Mouse (Mus musculus): ENCODE results near the gene Npm3. TPM values are rescaled to one million over a fixed set of nuclear protein-coding genes. Genes with fewer than 3 reads are reported as not detected.

Npm3 gene
- polyA plus RNA-seq, 1 experiment from 2014 or later: 16.0 TPM

GRCm38 (mm10) chr19:45740817-45741216 lies 8.6 kb downstream of the Npm3 start:
- Histone ChIP-seq H3K27ac (no peak overlapping the region), H3K36me3 (no peaks in the 10 kb centered on the region), H3K9ac (no peak overlapping the region), H3K9me3 (no peaks in the 10 kb centered on the region), H3K4me2 (no peak overlapping the region), H3K4me1 (peaks cover 37% of the 10 kb centered on the region), H3K4me3 (replicated peaks) (no peak overlapping the region), H3K27me3 (replicated peaks) (peaks cover 94% of the 10 kb centered on the region)
- WGBS: 22% methylated on average over 7 of the region's 7 CpGs
- no peak for ATAC-seq (ENCODE audit: insufficient read depth, low FRiP score, low read depth)

- no peak overlapping the region for H3K9ac ChIP-seq
- H3K36me3 ChIP-seq: no peaks in the 10 kb centered on the region
- no peak overlapping the region for H3K4me2 ChIP-seq
- 9% methylated on average over 13 of the region's 13 CpGs for WGBS
- no peak for ATAC-seq (ENCODE audit: insufficient read depth, low FRiP score, low read depth)
- H3K27ac ChIP-seq: no peak overlapping the region
- H3K27me3 ChIP-seq (replicated peaks): peaks cover 94% of the 10 kb centered on the region
- no peak overlapping the region for H3K4me3 ChIP-seq (replicated peaks)
- H3K9me3 ChIP-seq: no peaks in the 10 kb centered on the region
- peaks cover 32% of the 10 kb centered on the region for H3K4me1 ChIP-seq
Observed at GRCm38 (mm10) chr19:45740233-45740632, 9.2 kb downstream of the Npm3 start.

- Histone ChIP-seq H3K4me3 (replicated peaks) (no peak overlapping the region), H3K36me3 (no peaks in the 10 kb centered on the region), H3K4me1 (peaks cover 30% of the 10 kb centered on the region), H3K9ac (no peak overlapping the region), H3K27ac (no peak overlapping the region), H3K9me3 (no peaks in the 10 kb centered on the region), H3K27me3 (replicated peaks) (peaks cover 81% of the 10 kb centered on the region), H3K4me2 (no peak overlapping the region)
- 70% methylated on average over 5 of the region's 5 CpGs for WGBS
- ATAC-seq (ENCODE audit: insufficient read depth, low FRiP score, low read depth): no peak
Observed at GRCm38 (mm10) chr19:45738521-45738920, 10.9 kb downstream of the Npm3 start.

- H3K4me1 ChIP-seq: peaks cover 25% of the 10 kb centered on the region
- H3K9me3 ChIP-seq: no peaks in the 10 kb centered on the region
- no peak overlapping the region for H3K4me3 ChIP-seq (replicated peaks)
- H3K4me2 ChIP-seq: no peak overlapping the region
- H3K27ac ChIP-seq: no peak overlapping the region
- peaks cover 80% of the 10 kb centered on the region for H3K27me3 ChIP-seq (replicated peaks)
- WGBS: 85% methylated on average over 10 of the region's 10 CpGs
- H3K9ac ChIP-seq: no peak overlapping the region
- H3K36me3 ChIP-seq: no peaks in the 10 kb centered on the region
- no peak for ATAC-seq (ENCODE audit: insufficient read depth, low FRiP score, low read depth)
Observed at GRCm38 (mm10) chr19:45737846-45738484, 11.4 kb downstream of the Npm3 start.

DNA sequence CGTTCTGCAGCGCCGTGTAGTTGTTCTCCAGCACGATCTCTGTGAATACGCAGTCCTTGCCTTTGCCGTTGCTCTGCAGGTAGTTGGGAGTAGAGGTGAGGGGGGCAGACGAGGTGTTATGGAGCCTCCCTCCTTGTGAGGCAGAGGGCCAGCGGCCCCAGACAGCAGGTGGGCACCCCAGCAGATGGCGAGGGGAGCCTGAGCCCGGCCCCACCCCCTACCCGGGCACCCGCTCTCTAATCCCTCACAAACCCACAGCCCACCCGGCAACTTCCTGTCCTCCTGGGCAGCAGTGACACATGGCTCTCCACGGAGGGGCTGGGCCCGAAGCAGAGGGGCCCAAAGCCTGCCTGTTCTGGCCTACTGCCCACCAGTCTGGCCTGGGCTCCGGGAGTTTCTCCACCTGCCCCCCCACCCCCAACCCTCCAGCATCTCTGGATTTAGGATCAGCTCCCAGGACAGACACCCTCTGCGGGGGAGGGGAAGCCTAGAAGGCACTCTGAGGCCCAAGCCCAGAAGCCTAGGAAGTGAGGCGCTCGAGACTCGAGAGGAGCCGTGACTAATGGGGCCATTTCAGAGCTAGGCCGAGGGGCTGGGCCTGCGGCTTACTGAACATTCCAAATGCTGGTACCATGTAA lies 12.1 kb downstream of the Npm3 start:
- Histone ChIP-seq H3K4me1 (peaks cover 20% of the 10 kb centered on the region), H3K9ac (no peak overlapping the region), H3K27ac (no peak overlapping the region), H3K9me3 (no peaks in the 10 kb centered on the region), H3K4me2 (peak overlapping the region; percentile 58), H3K4me3 (replicated peaks) (peak overlapping the region; percentile 29), H3K36me3 (no peaks in the 10 kb centered on the region), H3K27me3 (replicated peaks) (peaks cover 79% of the 10 kb centered on the region)
- 20% methylated on average over 23 of the region's 23 CpGs for WGBS
- ATAC-seq (ENCODE audit: insufficient read depth, low FRiP score, low read depth): no peak

- H3K27ac ChIP-seq: no peak overlapping the region
- peaks cover 74% of the 10 kb centered on the region for H3K27me3 ChIP-seq (replicated peaks)
- peaks cover 15% of the 10 kb centered on the region for H3K4me1 ChIP-seq
- H3K36me3 ChIP-seq: no peaks in the 10 kb centered on the region
- peak overlapping the region; percentile 29 for H3K4me3 ChIP-seq (replicated peaks)
- ATAC-seq (ENCODE audit: insufficient read depth, low FRiP score, low read depth): peak; percentile 54; the same call in 1 of the 2 replicates
- no peak overlapping the region for H3K9ac ChIP-seq
- H3K4me2 ChIP-seq: peak overlapping the region; percentile 58
- H3K9me3 ChIP-seq: no peaks in the 10 kb centered on the region
- WGBS: 1% methylated on average over 28 of the region's 28 CpGs
Observed at GRCm38 (mm10) chr19:45736855-45737207, 12.6 kb downstream of the Npm3 start.

DNA sequence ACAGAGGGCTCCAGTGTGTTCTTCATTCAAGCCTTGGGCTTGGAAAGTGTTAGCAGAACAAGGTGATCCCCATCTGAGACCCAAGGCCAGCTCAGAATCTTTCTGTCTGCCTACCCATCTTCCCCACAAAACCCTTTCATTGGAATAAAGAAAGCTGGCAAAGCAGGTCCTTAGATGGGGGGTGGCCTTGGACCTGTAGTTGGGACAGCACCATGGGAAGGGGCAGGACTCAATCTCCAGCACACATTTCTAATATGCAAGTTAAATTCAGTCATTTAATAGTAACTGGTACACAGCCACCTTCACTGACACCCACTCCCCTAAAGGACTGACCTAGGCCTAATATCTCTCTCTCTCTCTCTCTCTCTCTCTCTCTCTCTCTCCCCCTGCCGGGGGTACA lies 13.2 kb downstream of the Npm3 start:
- Histone ChIP-seq H3K4me2 (no peak overlapping the region), H3K4me3 (replicated peaks) (no peak overlapping the region), H3K27me3 (replicated peaks) (peaks cover 68% of the 10 kb centered on the region), H3K4me1 (peaks cover 11% of the 10 kb centered on the region), H3K27ac (no peak overlapping the region), H3K9me3 (no peaks in the 10 kb centered on the region), H3K9ac (no peak overlapping the region), H3K36me3 (no peaks in the 10 kb centered on the region)
- 43% methylated on average over 1 of the region's 1 CpGs for WGBS
- ATAC-seq (ENCODE audit: insufficient read depth, low FRiP score, low read depth): no peak

DNA sequence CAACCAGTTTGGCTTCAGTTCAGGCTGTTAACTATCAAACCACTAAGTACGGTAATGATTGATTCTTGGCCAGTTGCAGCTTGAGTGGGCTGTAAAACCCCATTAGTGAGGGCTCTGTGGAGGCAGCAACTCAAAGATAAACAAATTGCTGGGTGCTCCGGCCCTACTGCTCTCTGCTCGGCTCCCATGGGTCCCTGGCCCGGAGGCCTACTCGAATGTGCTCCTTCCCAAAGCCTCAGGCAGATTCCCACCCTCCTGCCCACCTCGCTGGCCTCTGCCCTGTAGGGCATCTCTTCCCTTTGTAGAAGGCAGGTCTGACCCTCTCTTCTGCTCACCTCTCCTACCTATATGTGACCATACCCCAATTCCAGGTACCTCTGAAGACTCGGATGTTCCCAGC lies 14.6 kb downstream of the Npm3 start:
- Histone ChIP-seq H3K4me1 (peaks cover 11% of the 10 kb centered on the region), H3K4me3 (replicated peaks) (no peak overlapping the region), H3K9me3 (no peaks in the 10 kb centered on the region), H3K36me3 (no peaks in the 10 kb centered on the region), H3K27ac (no peak overlapping the region), H3K4me2 (no peak overlapping the region), H3K27me3 (replicated peaks) (peaks cover 65% of the 10 kb centered on the region), H3K9ac (no peak overlapping the region)
- 47% methylated on average over 7 of the region's 7 CpGs for WGBS
- ATAC-seq (ENCODE audit: insufficient read depth, low FRiP score, low read depth): no peak

GRCm38 (mm10) chr19:45734191-45734590 lies 15.2 kb downstream of the Npm3 start:
- Histone ChIP-seq H3K4me2 (no peak overlapping the region), H3K27me3 (replicated peaks) (peaks cover 59% of the 10 kb centered on the region), H3K27ac (no peak overlapping the region), H3K36me3 (no peaks in the 10 kb centered on the region), H3K4me3 (replicated peaks) (no peak overlapping the region), H3K9me3 (no peaks in the 10 kb centered on the region), H3K9ac (no peak overlapping the region), H3K4me1 (peaks cover 11% of the 10 kb centered on the region)
- 73% methylated on average over 5 of the region's 5 CpGs for WGBS
- ATAC-seq (ENCODE audit: insufficient read depth, low FRiP score, low read depth): no peak

DNA sequence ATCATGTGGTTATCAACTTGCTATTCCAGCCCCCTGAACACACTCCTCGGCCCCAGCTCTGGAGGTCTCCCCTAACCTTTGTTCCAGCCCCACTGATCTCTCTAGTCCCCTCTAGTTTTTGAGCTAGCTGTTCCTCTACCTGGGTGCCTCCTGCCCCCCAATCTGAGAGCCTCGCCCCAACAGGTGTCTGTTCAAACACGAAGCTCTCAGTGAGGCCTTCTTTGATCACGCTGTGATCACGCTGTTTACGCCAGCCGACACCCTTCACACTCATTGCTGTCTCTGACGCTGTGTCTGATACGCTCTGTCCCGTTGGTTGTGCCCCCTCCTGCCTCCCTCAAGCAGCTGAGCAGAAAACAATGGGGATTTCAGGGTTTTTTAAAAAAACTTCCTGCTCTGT lies 15.8 kb downstream of the Npm3 start:
- Histone ChIP-seq H3K9ac (no peak overlapping the region), H3K4me2 (no peak overlapping the region), H3K36me3 (no peaks in the 10 kb centered on the region), H3K4me3 (replicated peaks) (no peak overlapping the region), H3K4me1 (peaks cover 11% of the 10 kb centered on the region), H3K27me3 (replicated peaks) (peaks cover 53% of the 10 kb centered on the region), H3K9me3 (no peaks in the 10 kb centered on the region), H3K27ac (no peak overlapping the region)
- 22% methylated on average over 10 of the region's 10 CpGs for WGBS
- ATAC-seq (ENCODE audit: insufficient read depth, low FRiP score, low read depth): no peak

GRCm38 (mm10) chr19:45731658-45732057 lies 17.7 kb downstream of the Npm3 start:
- no peak for ATAC-seq (ENCODE audit: insufficient read depth, low FRiP score, low read depth)
- H3K4me1 ChIP-seq: peaks cover 3% of the 10 kb centered on the region; the same call in 1 of the 2 replicates
- H3K4me2 ChIP-seq: no peak overlapping the region
- no peak overlapping the region for H3K4me3 ChIP-seq (replicated peaks)
- no peak overlapping the region for H3K9ac ChIP-seq
- 88% methylated on average over 7 of the region's 7 CpGs for whole genome bisulfite sequencing
- H3K27ac ChIP-seq: no peak overlapping the region
- peaks cover 34% of the 10 kb centered on the region for H3K27me3 ChIP-seq (replicated peaks)
- no peaks in the 10 kb centered on the region for H3K9me3 ChIP-seq
- no peaks in the 10 kb centered on the region for H3K36me3 ChIP-seq

- Histone ChIP-seq H3K36me3 (no peaks in the 10 kb centered on the region), H3K27me3 (replicated peaks) (peaks cover 20% of the 10 kb centered on the region), H3K4me3 (replicated peaks) (no peak overlapping the region), H3K27ac (no peak overlapping the region), H3K4me2 (no peak overlapping the region), H3K9ac (no peak overlapping the region), H3K9me3 (no peaks in the 10 kb centered on the region), H3K4me1 (no peaks in the 10 kb centered on the region)
- 73% methylated on average over 8 of the region's 8 CpGs for WGBS
- ATAC-seq (ENCODE audit: insufficient read depth, low FRiP score, low read depth): no peak
Observed at GRCm38 (mm10) chr19:45730042-45730441, 19.3 kb downstream of the Npm3 start.
